In genomic region chr6:4003445-4003844, GRCm38 (mm10) we compare ENCODE assay signal across 8 mouse cellular contexts. TPM values are rescaled to one million over a fixed set of nuclear protein-coding genes. Genes with fewer than 3 reads are reported as not detected.
DNase-seq lines count a peak whose midpoint lies in the region; ATAC-seq and TF ChIP-seq lines count a peak whose summit lies in the region.

No protein-coding gene starts in this region.

- intact Hi-C loops in heart, adult 2 months (cut with DNase I): loop anchor here (2.0 to 10.0 kb wide), 5 partner anchors 35 to 1491 kb away; partner anchors contain the start of genes Pdk4 and Pon2

- ATAC-seq in hindbrain, embryonic 14.5 days (ENCODE audit: low FRiP score): no peak

- peaks cover 2% of the 10 kb centered on the region; the same call in 1 of the 2 replicates for H3K79me2 ChIP-seq in heart, adult 2 months (replicated peaks; ENCODE audit: control insufficient read depth, insufficient read depth, low read length)

- H3K4me3 ChIP-seq in heart, adult 2 months: peak overlapping the region; percentile 41
- peak overlapping the region; percentile 33; the same call in 1 of the 2 replicates for H3K4me3 ChIP-seq in cortical plate, adult 2 months (ENCODE audit: insufficient read depth, low read length)
- H3K4me3 ChIP-seq in hindbrain, embryonic 14.5 days (replicated peaks; ENCODE audit: low read length): peak overlapping the region; percentile 28; the same call in 1 of the 2 replicates

- no peaks in the 10 kb centered on the region for H3K27me3 ChIP-seq in heart, adult 2 months (ENCODE audit: control insufficient read depth, insufficient read depth, low read length)
- H3K27me3 ChIP-seq in hindbrain, embryonic 14.5 days (ENCODE audit: control insufficient read depth, insufficient read depth, low read length): no peaks in the 10 kb centered on the region

- WGBS in heart, adult 2 months: 20% methylated on average over 4 of the region's 4 CpGs
- WGBS in hindbrain, embryonic 14.5 days: 59% methylated on average over 4 of the region's 4 CpGs

- no peak for TF ChIP-seq CTCF in heart, adult 2 months (IDR thresholded peaks at IDR 0.05)
- TF ChIP-seq CTCF in cortical plate, adult 2 months (IDR thresholded peaks at IDR 0.05; ENCODE audit: extremely low read depth, insufficient read depth, low read length): no peak

- no peak for TF ChIP-seq EP300 in heart, adult 2 months (IDR thresholded peaks at IDR 0.05; ENCODE audit: insufficient read depth, low read depth, low read length)

- H3K27ac ChIP-seq in heart, adult 2 months: peak overlapping the region; percentile 86
- H3K27ac ChIP-seq in cortical plate, adult 2 months (ENCODE audit: insufficient read depth, low read length): peak overlapping the region; percentile 98
- peak overlapping the region; percentile 6; the same call in 1 of the 2 replicates for H3K27ac ChIP-seq in hindbrain, embryonic 14.5 days

- H3K4me1 ChIP-seq in heart, adult 2 months (ENCODE audit: control insufficient read depth, insufficient read depth, low read length): peaks cover 4% of the 10 kb centered on the region
- H3K4me1 ChIP-seq in cortical plate, adult 2 months (ENCODE audit: control insufficient read depth, insufficient read depth, low read length): no peaks in the 10 kb centered on the region
- H3K4me1 ChIP-seq in hindbrain, embryonic 14.5 days (replicated peaks; ENCODE audit: control insufficient read depth, insufficient read depth, low read length): no peaks in the 10 kb centered on the region

- no peaks in the 10 kb centered on the region for H3K9me3 ChIP-seq in hindbrain, embryonic 14.5 days (ENCODE audit: control insufficient read depth, low read length)

- H3K4me2 ChIP-seq in hindbrain, embryonic 14.5 days (replicated peaks): peak overlapping the region; percentile 41; the same call in 1 of the 2 replicates

- H3K36me3 ChIP-seq in heart, adult 2 months (ENCODE audit: control insufficient read depth, insufficient read depth, low read length): peaks cover 12% of the 10 kb centered on the region
- no peaks in the 10 kb centered on the region for H3K36me3 ChIP-seq in hindbrain, embryonic 14.5 days (replicated peaks; ENCODE audit: control insufficient read depth, insufficient read depth)

- no peak for TF ChIP-seq POLR2A in heart, adult 2 months (IDR thresholded peaks at IDR 0.05; ENCODE audit: insufficient read depth, low read depth, low read length)
- TF ChIP-seq POLR2A in cortical plate, adult 2 months (IDR thresholded peaks at IDR 0.05; ENCODE audit: extremely low read depth, insufficient read depth, low read length): no peak

- peak overlapping the region; percentile 6; the same call in 1 of the 2 replicates for H3K9ac ChIP-seq in heart, adult 2 months (ENCODE audit: low read depth, low read length)
- no peak overlapping the region for H3K9ac ChIP-seq in hindbrain, embryonic 14.5 days

- DNase-seq in heart, adult 2 months: peak in 1 of 2 experiments; percentile 23
- no peak for DNase-seq in heart, postnatal 4 days
- DNase-seq in hindbrain, embryonic 14.5 days (ENCODE audit: low spot score): no peak
- DNase-seq in lung, postnatal 14 days: peak; percentile 24
- DNase-seq in adrenal gland, postnatal 36 days: no peak
- DNase-seq in left cerebral cortex, adult 9 months (ENCODE audit: low spot score in 2 of 2): no peak
- no peak for DNase-seq in yolk sac, embryonic 10.5 days (ENCODE audit: low spot score)

RNA-seq across cellular contexts. Expression of gene Gng11, which starts 0.3 kb away (rescaled TPM):
- 10 to 100 TPM; 51.2 to 77.2 TPM for total RNA-seq in heart, adult 2 months (2021)
- 9.4 and 15.2 TPM in 2 replicates for polyA plus RNA-seq in heart, adult 2 months (2012; rRNA removed)
- total RNA-seq in heart, postnatal 4 days (2021): 100 to 1,000 TPM; 115 to 118 TPM
- polyA plus RNA-seq in cortical plate, adult 2 months (2012; rRNA removed): 15.5 and 19.0 TPM in 2 replicates
- polyA plus RNA-seq in hindbrain, embryonic 14.5 days (2014; fragmentation: Nextera tagmentation; extraction: Ambion mirVana): 25.9 and 34.0 TPM in 2 replicates
- 10 to 100 TPM; 28.0 to 35.3 TPM for total RNA-seq in adrenal gland, postnatal 36 days (2021)

RNA-seq across cellular contexts. Expression of gene Gngt1, which starts 9.9 kb away (rescaled TPM):
- not detected for total RNA-seq in heart, adult 2 months (2021)
- polyA plus RNA-seq in heart, adult 2 months (2012; rRNA removed): not detected in 2 replicates
- total RNA-seq in heart, postnatal 4 days (2021): not detected
- not detected in 2 replicates for polyA plus RNA-seq in cortical plate, adult 2 months (2012; rRNA removed)
- not detected in 2 replicates for polyA plus RNA-seq in hindbrain, embryonic 14.5 days (2014; fragmentation: Nextera tagmentation; extraction: Ambion mirVana)
- total RNA-seq in adrenal gland, postnatal 36 days (2021): not detected

RNA-seq across cellular contexts. Expression of gene Tfpi2, which starts 14.7 kb away (rescaled TPM):
- 1 to 10 TPM; 1.0 to 1.3 TPM for total RNA-seq in heart, adult 2 months (2021)
- polyA plus RNA-seq in heart, adult 2 months (2012; rRNA removed): 0.90 and 1.9 TPM in 2 replicates
- 1 to 10 TPM; 2.1 to 2.5 TPM for total RNA-seq in heart, postnatal 4 days (2021)
- 0.19 TPM in 1 of 2 replicates, not detected in the other for polyA plus RNA-seq in cortical plate, adult 2 months (2012; rRNA removed)
- 0.62 and 0.69 TPM in 2 replicates for polyA plus RNA-seq in hindbrain, embryonic 14.5 days (2014; fragmentation: Nextera tagmentation; extraction: Ambion mirVana)
- total RNA-seq in adrenal gland, postnatal 36 days (2021): 1 to 10 TPM; 3.6 to 4.3 TPM

Comparison
In these comparisons a context has a peak if more than half of its experiments do, and no peak if none do; other contexts are left out.
1. H3K27ac ChIP-seq: peak in every context shown above with its lines; median percentile 98 in cortical plate, adult 2 months; 86 in heart, adult 2 months; 6 in hindbrain, embryonic 14.5 days.